17 mouse cellular contexts compared by ENCODE assay signal in the genomic region with DNA sequence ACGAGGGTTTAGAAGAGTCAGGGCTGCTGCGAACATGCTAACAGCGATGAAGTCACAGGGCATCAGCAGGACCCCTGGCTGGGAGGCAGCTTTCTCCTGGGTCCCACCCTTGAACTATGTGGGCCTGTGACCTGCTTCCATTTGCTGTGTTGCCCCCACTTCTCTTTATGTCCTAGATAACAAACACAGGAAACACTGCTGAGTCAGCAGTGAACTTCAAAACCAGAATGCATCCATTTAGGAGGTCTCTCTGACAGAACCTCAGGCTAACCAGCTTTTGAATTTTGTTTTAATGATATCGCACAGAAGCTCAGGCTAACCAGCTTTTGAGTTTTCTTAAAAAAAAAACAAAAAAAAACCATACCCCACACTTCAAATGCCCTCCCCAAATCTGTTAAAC.
"Had no signal": no experiment of that assay in that cellular context is flagged by ENCODE, and none has a peak within 500 bp of the region (broad histone marks: within the 10 kb centered on the region; RNA-seq: fewer than 3 reads in every experiment).

No protein-coding gene starts in this region.

- H3K27ac ChIP-seq: neural tube, embryonic 12.5 days; neural tube, embryonic 13.5 days; neural tube, embryonic 15.5 days; stomach, embryonic 15.5 days; stomach, postnatal 0 days had no signal

- H3K9me3 ChIP-seq: neural tube, embryonic 12.5 days; neural tube, embryonic 13.5 days; neural tube, embryonic 15.5 days; stomach, embryonic 15.5 days had no signal

- H3K27me3 ChIP-seq: neural tube, embryonic 12.5 days; neural tube, embryonic 13.5 days; neural tube, embryonic 15.5 days; stomach, embryonic 15.5 days had no signal

- H3K4me3 ChIP-seq: neural tube, embryonic 12.5 days; neural tube, embryonic 13.5 days; neural tube, embryonic 15.5 days; stomach, embryonic 15.5 days had no signal

- H3K9ac ChIP-seq: neural tube, embryonic 12.5 days; neural tube, embryonic 13.5 days; neural tube, embryonic 15.5 days; stomach, embryonic 15.5 days had no signal

- DNase-seq: retina, postnatal 1 day; right cerebral cortex, adult 18-20 months; right cerebral cortex, postnatal 14 days; right cerebral cortex, postnatal 25 days; right cerebral cortex, postnatal 4 days; spleen, adult 18-20 months; thymus, adult 18-20 months; thymus, adult 2 months; thymus, postnatal 14 days; thymus, postnatal 25 days; thymus, postnatal 36 days; thymus, postnatal 4 days had no signal

- H3K4me2 ChIP-seq: neural tube, embryonic 12.5 days; neural tube, embryonic 13.5 days; neural tube, embryonic 15.5 days; stomach, embryonic 15.5 days had no signal

- H3K36me3 ChIP-seq: stomach, embryonic 15.5 days had no signal

- H3K4me1 ChIP-seq: stomach, embryonic 15.5 days had no signal
